Mouse (Mus musculus) C2C12 (cell line): Measurements from ENCODE around the gene Clasp2.

Experiments
- CTCF ChIP-seq: IDR thresholded peaks from one replicate; pipeline ENCODE4 v1.5.1; 2011; ENCODE audit not compliant: control insufficient read depth, insufficient read depth, insufficient read length
- MAX ChIP-seq: IDR thresholded peaks from one replicate; pipeline ENCODE4 v1.6.1; 2011; ENCODE audit warnings: mild to moderate bottlenecking, control low read depth
- USF1 ChIP-seq: IDR thresholded peaks from one replicate; pipeline ENCODE4 v1.6.1; 2011; ENCODE audit warnings: low read depth, mild to moderate bottlenecking, control low read depth, moderate library complexity

DNA sequence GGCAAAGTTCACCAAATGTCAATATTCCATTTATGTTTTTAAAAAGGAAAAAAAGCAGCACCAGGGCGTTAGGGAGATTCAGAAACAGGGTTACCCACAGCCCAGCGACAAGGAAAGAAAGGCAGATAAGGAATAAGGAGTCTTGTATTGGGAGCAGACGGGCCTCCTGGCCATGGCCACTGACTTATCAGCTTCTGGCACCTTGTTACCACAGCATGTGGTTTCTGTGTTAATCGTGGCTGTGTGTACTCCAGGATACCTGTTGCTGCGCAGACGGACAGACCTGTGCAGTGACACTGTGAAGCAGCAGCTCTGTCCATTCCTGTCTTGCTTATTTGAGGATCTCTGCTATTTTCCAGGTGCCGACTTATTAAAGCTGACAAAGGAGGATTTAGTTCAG, 227.7 kb downstream of the Clasp2 start:
- TF ChIP-seq CTCF (no peak), MAX (no peak), USF1 (no peak)
